Mouse (Mus musculus) lung, embryonic 16.5 days (tissue): ENCODE results near the gene Ndufc1. TPM values are rescaled to one million over a fixed set of nuclear protein-coding genes. Genes with fewer than 3 reads are reported as not detected.
"Not testable (repeated sequence)": the region's sequence is repeated elsewhere in the genome, so short reads cannot be mapped to it uniquely, and the experiment has no call there.

Experiments
- ATAC-seq: fragments of 200-750 bp; cut with Nextera tagmentation; 2 replicates; pipeline ENCODE4 v1.8.0; 2017; ENCODE audit warnings: low read depth, mild to moderate bottlenecking, moderate library complexity
- H3K27ac ChIP-seq: fragments of 300-500 bp; sonication (generic); 2 replicates; pipeline ENCODE4 v1.5.1; 2014; ENCODE audit warnings: mild to moderate bottlenecking, control low read depth, low read length
- H3K27me3 ChIP-seq: fragments of 300-500 bp; sonication (generic); 2 replicates; pipeline ENCODE4 v1.6.1; 2014; ENCODE audit warnings: low read depth, low read length, mixed read lengths; ENCODE audit not compliant: control insufficient read depth, insufficient read depth
- H3K36me3 ChIP-seq: fragments of 300-500 bp; sonication (generic); 2 replicates; pipeline ENCODE4 v1.6.1; 2014; ENCODE audit warnings: low read length; ENCODE audit not compliant: control insufficient read depth, insufficient read depth
- H3K4me1 ChIP-seq: fragments of 300-500 bp; sonication (generic); replicated peaks from 2 replicates; pipeline ENCODE4 v1.6.1; 2014; ENCODE audit warnings: low read length, mixed read lengths; ENCODE audit not compliant: control insufficient read depth, insufficient read depth
- H3K4me2 ChIP-seq: fragments of 300-500 bp; sonication (generic); 2 replicates; pipeline ENCODE4 v1.6.1; 2014; ENCODE audit warnings: low read depth, low read length, control low read depth
- H3K4me3 ChIP-seq: fragments of 300-500 bp; sonication (generic); 2 replicates; pipeline ENCODE4 v1.5.1; 2014; ENCODE audit warnings: mild to moderate bottlenecking, low read length, control low read depth
- H3K9ac ChIP-seq: fragments of 300-500 bp; sonication (generic); 2 replicates; pipeline ENCODE4 v1.6.1; 2014; ENCODE audit warnings: low read length, control low read depth
- H3K9me3 ChIP-seq: fragments of 300-500 bp; sonication (generic); 2 replicates; pipeline ENCODE4 v1.6.1; 2016; ENCODE audit warnings: low read length; ENCODE audit not compliant: control insufficient read depth
- WGBS: fragments of 180-500 bp; shearing (Covaris S2); extraction: QIAGEN DNeasy Blood & Tissue Kit; methylation state at CpG from one replicate; pipeline ENCODE4 v1.1.7; 2014; 5-methylcytosine and 5-hydroxymethylcytosine counted together
- polyA plus RNA-seq: library from polyadenylated mRNA; unstranded; fragments of >200 nt; fragmentation: Nextera tagmentation; extraction: Ambion mirVana; gene quantifications from 2 replicates; pipeline ENCODE4 v1.2.1, GENCODE M21; 2015

Gene Ndufc1
- polyA plus RNA-seq, 1 experiment from 2014 or later = 741 TPM

DNA sequence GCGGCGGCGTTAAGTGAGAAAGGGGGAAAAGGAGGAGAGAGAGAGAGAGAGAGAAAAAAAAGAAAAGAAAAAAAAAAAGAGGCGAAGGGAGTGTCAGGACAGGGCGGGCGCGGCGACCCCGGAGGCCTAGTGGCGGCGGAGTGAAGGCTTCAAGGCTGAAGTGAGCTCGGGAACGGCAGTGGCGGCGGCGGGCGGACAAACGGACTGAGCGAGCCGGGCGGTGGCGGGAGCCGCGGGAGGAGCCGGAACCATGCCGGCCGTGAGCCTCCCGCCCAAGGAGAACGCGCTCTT is 7.2 kb upstream of the Ndufc1 start:
- H3K27ac ChIP-seq = peak overlapping the region; percentile 91
- under 1% methylated on average over 29 of the region's 30 CpGs for WGBS
- H3K4me2 ChIP-seq = peak overlapping the region; percentile 85; the same call in 1 of the 2 replicates
- peak; percentile 70 for ATAC-seq
- no peaks in the 10 kb centered on the region for H3K27me3 ChIP-seq
- H3K4me1 ChIP-seq = peaks cover 19% of the 10 kb centered on the region
- H3K9me3 ChIP-seq = no peaks in the 10 kb centered on the region
- H3K4me3 ChIP-seq = peak overlapping the region; percentile 99
- H3K36me3 ChIP-seq = 0 out of 2 replicates have a peak, but pooled peaks cover 2% of the 10 kb centered on the region
- H3K9ac ChIP-seq = peak overlapping the region; percentile 98

DNA sequence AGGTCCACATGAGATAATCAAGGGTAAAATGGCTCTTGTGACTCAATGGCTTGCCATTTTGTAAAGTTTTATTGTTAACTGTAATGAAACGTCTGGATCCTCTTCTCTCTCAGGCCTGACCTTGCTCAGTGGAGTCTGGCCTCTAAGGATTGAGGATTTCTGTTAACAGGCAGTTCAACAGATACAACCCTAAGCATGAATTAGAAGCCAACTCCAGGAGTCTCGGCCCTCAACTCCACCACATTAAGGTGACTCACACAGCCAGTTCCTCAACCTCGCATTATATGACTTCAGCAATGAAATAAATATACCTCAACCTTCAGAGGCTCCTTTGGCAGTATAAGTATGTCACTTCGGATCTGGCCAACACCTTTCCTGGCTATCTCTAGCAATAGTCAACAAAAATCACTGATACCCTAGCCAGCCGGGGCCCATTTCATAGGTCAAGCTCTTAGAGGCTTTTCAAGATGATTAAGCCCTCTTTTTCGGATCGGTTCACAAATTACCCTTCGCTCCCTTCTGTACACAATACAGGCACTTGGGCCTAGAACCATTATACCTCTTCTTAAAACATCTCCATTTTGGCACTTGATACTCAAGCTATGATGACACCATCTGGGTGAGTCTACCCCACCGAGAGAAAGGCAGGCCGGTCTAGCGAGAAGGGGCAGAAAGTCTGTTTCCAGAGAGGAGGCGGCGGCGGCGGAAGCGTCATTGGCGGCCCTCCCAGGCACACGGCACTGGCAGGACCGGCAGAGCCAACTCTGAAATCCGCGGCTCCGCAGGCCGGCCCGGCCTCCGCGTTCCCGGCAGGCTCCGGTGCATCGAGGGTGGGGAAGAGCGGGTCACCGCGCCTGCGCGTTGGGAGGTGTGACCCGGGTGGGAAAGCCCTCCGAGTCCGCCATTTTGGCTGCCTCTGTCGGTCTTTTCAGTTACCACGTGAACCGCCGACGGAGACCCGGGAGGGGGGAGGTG is 6.6 kb upstream of the Ndufc1 start, which contains the start of gene Naa15:
Gene Naa15, plus strand, starts transcription at position 51 of the 975 bp plus-strand sequence.
- no peaks in the 10 kb centered on the region for H3K9me3 ChIP-seq
- peaks cover 19% of the 10 kb centered on the region for H3K4me1 ChIP-seq
- WGBS = 3% methylated on average over 43 of the region's 43 CpGs

DNA sequence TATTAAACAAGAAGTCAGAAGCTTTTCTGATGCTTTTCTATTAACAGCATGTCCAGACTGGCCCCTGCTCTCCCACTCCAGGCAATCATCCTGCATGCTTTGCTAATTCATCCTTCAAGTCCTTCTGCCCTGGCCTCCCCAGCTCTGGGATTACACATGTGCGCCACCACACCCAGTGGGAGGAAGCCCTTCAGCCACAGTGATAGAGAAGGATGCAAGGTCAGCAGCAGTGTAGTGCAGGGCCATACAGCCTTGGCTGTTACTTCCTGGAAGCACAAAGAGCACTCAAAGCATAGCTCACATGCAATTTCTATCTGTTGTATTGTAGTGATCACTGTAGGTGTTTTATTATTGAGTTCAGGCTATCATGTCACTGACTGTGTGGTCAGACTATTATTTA is 4.5 kb upstream of the Ndufc1 start:
- Histone ChIP-seq H3K9me3 (no peaks in the 10 kb centered on the region), H3K27me3 (no peaks in the 10 kb centered on the region), H3K4me1 (peaks cover 16% of the 10 kb centered on the region), H3K27ac (no peak overlapping the region), H3K4me3 (no peak overlapping the region), H3K4me2 (no peak overlapping the region), H3K9ac (no peak overlapping the region), H3K36me3 (no peaks in the 10 kb centered on the region)
- 86% methylated on average over 1 of the region's 1 CpGs for WGBS
- ATAC-seq = no peak

More for the DNA sequence above, 6.6 kb upstream of the Ndufc1 start, which contains the start of gene Naa15:
- Histone ChIP-seq H3K36me3 (0 out of 2 replicates have a peak, but pooled peaks cover 2% of the 10 kb centered on the region), H3K27me3 (no peaks in the 10 kb centered on the region), H3K27ac (peak within 1 kb of the TSS; percentile 91), H3K4me2 (peak within 1 kb of the TSS; percentile 92), H3K4me3 (peak within 1 kb of the TSS; percentile 99), H3K9ac (peak within 1 kb of the TSS; percentile 98)
- peak; percentile 94 for ATAC-seq

DNA sequence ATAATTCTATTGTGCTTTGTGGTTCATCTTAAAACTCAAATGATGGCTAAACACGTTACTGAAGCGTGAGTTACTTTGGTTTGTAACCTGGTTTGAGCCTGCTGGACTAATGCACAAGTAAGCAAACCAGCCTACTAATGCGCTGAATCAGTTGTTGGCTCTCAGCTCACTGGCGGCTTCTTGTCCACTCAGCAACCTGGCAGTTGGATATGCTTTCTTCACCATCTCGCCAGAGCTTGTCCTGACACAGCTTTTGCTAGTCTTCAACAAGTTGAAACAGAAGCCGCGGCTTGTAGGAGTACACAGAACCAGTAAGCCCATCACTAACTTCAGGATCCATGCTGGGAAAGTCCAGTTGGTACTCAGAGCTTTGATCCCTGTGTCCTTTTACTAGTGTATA is 3.7 kb upstream of the Ndufc1 start:
- no peak overlapping the region for H3K27ac ChIP-seq
- H3K4me1 ChIP-seq = peaks cover 15% of the 10 kb centered on the region
- H3K27me3 ChIP-seq = no peaks in the 10 kb centered on the region
- WGBS = 85% methylated on average over 7 of the region's 7 CpGs
- no peak overlapping the region for H3K4me3 ChIP-seq
- ATAC-seq = no peak
- no peak overlapping the region for H3K4me2 ChIP-seq
- H3K36me3 ChIP-seq = no peaks in the 10 kb centered on the region
- H3K9ac ChIP-seq = no peak overlapping the region
- no peaks in the 10 kb centered on the region for H3K9me3 ChIP-seq

DNA sequence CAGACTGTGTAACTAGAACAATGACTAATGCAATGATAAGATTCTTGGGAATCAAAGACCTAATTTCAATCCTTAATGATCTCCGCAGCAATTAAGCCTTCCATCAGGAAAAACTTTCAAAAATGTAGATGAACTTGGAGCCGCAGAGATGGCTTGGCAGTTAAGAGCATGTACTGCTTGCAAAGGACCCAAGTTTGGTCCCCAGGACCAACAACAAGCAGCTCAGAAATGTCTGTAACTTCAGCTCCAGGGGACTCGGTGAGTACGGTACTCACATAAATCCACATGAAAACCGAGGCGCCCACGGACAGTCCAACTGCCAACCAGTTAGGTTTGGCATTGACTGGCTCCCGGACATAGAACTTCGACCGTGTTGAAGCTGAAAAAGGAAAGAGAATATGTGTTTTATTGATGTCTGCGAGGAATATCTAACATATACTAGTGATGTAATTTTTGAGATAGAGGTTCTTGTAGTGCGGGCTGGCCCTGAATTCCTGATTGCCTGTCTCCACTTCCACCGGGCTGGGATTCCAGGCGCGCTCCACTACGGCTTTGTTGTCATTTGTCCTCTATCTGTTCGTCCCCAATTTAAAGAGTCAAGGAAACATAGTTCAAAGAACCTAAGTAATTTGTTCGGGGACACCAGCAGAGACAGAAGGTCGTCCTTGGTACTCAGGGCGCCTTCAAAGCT is 773 bp downstream of the Ndufc1 start:
- ATAC-seq = no peak

DNA sequence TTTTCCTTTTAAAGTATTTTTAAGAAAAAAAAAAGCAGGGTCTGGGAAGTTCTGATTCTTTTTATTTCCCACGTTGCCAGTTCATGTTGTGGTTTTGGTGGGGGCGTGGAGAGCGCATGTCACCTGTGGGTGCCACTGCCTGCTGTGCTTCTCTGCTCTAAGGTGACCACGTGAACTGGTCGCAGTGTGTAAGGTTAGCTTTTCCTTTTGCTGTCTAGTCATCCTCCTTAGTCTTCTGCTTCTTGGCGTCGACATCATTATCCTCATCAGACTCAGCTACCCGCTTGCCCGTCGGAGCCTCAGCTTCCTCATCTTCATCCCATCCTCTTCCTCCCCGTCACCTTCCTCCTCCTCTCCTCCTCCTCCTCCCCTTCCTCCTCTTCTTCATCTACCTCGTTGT is 6.2 kb downstream of the Ndufc1 start:
- Histone ChIP-seq H3K36me3 (peaks cover 13% of the 10 kb centered on the region), H3K4me3 (no peak overlapping the region), H3K9me3 (no peaks in the 10 kb centered on the region), H3K27ac (no peak overlapping the region), H3K4me2 (no peak overlapping the region), H3K4me1 (peaks cover 2% of the 10 kb centered on the region), H3K27me3 (peaks cover under 1% of the 10 kb centered on the region; the same call in 1 of the 2 replicates), H3K9ac (no peak overlapping the region)
- ATAC-seq = no peak
- 91% methylated on average over 12 of the region's 12 CpGs for whole genome bisulfite sequencing

More for the DNA sequence above, 773 bp downstream of the Ndufc1 start:
- Histone ChIP-seq H3K4me2 (peak overlapping the region; percentile 79), H3K4me1 (peaks cover 10% of the 10 kb centered on the region), H3K9ac (peak overlapping the region; percentile 97), H3K9me3 (no peaks in the 10 kb centered on the region), H3K27me3 (no peaks in the 10 kb centered on the region), H3K36me3 (peaks cover 13% of the 10 kb centered on the region), H3K4me3 (peak overlapping the region; percentile 98), H3K27ac (peak overlapping the region; percentile 93)
- WGBS = 17% methylated on average over 20 of the region's 20 CpGs

DNA sequence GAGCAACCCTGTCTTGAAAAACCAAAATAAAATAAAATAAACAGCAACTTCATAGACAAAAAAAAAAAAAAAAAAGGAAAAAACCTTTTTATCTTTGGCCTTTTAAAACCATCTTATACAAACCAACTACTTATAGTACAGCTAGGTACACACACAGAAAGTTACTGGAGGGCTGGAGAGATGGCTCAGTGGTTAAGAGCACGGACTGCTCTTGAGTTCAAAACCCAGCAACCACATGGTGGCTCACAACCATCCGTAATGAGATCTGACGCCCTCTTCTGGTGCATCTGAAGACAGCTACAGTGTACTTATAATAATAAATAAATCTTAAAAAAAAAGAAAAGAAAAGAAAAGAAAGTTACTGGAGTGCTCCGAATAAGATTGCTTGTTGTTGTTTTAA is 6.7 kb downstream of the Ndufc1 start:
- H3K27ac ChIP-seq, H3K9ac ChIP-seq, ATAC-seq, H3K4me1 ChIP-seq, H3K9me3 ChIP-seq, H3K4me3 ChIP-seq, H3K27me3 ChIP-seq, H3K4me2 ChIP-seq: not testable (repeated sequence)
- 64% methylated on average over 4 of the region's 4 CpGs for WGBS
- peaks cover 13% of the 10 kb centered on the region for H3K36me3 ChIP-seq

DNA sequence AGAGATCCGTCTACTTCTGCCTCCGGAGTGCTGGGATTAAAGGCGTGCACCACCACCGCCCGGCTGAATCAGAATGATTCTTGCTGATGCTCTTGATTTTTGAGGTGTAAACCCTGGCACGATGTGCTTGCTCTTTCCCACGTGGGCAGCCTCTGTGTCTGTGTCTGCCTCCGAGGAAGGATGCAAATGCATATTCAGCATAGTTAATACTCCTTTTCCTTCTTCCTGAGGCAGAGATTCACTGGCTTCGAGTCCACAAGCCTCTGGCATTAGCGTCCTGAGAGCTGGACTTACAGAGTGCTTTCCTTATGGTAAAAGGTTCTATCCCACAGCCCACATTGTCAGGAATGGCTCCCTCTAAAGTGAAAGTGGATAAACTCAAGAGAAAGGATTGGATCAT is 8.1 kb downstream of the Ndufc1 start:
- no peaks in the 10 kb centered on the region for H3K9me3 ChIP-seq
- no peak overlapping the region for H3K27ac ChIP-seq
- no peak overlapping the region for H3K4me2 ChIP-seq
- 72% methylated on average over 10 of the region's 10 CpGs for WGBS
- H3K4me3 ChIP-seq = no peak overlapping the region
- no peak overlapping the region for H3K9ac ChIP-seq
- H3K27me3 ChIP-seq = peaks cover 4% of the 10 kb centered on the region
- H3K36me3 ChIP-seq = peaks cover 4% of the 10 kb centered on the region; the same call in 1 of the 2 replicates
- H3K4me1 ChIP-seq = no peaks in the 10 kb centered on the region; the same call in 1 of the 2 replicates
- ATAC-seq = no peak

DNA sequence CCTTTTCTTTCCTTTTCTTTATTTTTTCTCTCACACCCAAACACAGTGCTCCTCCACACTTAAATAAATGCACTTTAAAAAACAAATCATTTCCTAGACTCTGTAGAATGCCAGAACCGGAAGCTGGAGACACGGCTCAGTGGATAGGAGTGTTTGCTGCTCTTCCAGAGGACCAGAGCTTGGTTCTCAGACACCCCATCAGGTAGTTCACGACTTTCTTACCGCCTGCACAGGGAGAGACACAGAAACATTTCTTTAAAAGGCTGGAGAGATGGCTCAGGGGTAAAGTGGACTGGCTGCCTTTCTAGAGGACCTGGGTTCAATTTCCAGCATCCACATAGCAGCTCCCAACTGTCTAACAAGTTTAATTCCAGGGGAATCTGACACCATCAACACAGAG is 9.3 kb downstream of the Ndufc1 start:
- Histone ChIP-seq H3K9ac (no peak overlapping the region), H3K4me3 (no peak overlapping the region), H3K4me1 (no peaks in the 10 kb centered on the region; the same call in 1 of the 2 replicates), H3K9me3 (no peaks in the 10 kb centered on the region), H3K27me3 (peaks cover 8% of the 10 kb centered on the region), H3K4me2 (no peak overlapping the region), H3K27ac (no peak overlapping the region), H3K36me3 (no peaks in the 10 kb centered on the region)
- WGBS = 51% methylated on average over 4 of the region's 4 CpGs
- ATAC-seq = no peak
